Mouse (Mus musculus) heart, postnatal 0 days (tissue): Measurements from ENCODE around the gene Bloc1s3.

Experiments
- CTCF ChIP-seq: IDR thresholded peaks from 2 replicates; pipeline ENCODE4 v1.5.1; 2016; ENCODE audit warnings: antibody characterized with exemption, control low read depth, low read depth
- EP300 ChIP-seq: IDR thresholded peaks from 2 replicates; pipeline ENCODE4 v1.6.1; 2016; ENCODE audit warnings: antibody characterized with exemption, low read depth

- TF ChIP-seq CTCF (no peak), EP300 (no peak)
Observed at GRCm38 (mm10) chr7:19552443-19552842, 44.3 kb upstream of the Bloc1s3 start.
